Mouse (Mus musculus) midbrain, embryonic 14.5 days (tissue): ENCODE data around the gene Adgrg1. TPM values are rescaled to one million over a fixed set of nuclear protein-coding genes. Genes with fewer than 3 reads are reported as not detected.

Experiments used
- ATAC-seq: fragments of 200-750 bp; cut with Nextera tagmentation; 2 replicates; pipeline ENCODE4 v1.8.0; 2017; ENCODE audit warnings: moderate number of reproducible peaks, moderate library complexity; ENCODE audit not compliant: low FRiP score, low TSS enrichment
- DNase-seq: peaks from one replicate; pipeline ENCODE4 v3.0.0-alpha.2; 2015
- H3K27ac ChIP-seq: fragments of 300-500 bp; sonication (generic); replicated peaks from 2 replicates; pipeline ENCODE4 v1.5.1; 2014; ENCODE audit warnings: mild to moderate bottlenecking, low read depth, low read length, moderate library complexity
- H3K27me3 ChIP-seq: fragments of 300-500 bp; sonication (generic); 2 replicates; pipeline ENCODE4 v1.6.1; 2014; ENCODE audit warnings: low read length, control low read depth, mixed read lengths; ENCODE audit not compliant: control insufficient read depth, insufficient read depth
- H3K36me3 ChIP-seq: fragments of 300-500 bp; sonication (generic); 2 replicates; pipeline ENCODE4 v1.6.1; 2014; ENCODE audit warnings: low read length, control low read depth; ENCODE audit not compliant: control insufficient read depth, insufficient read depth
- H3K4me1 ChIP-seq: fragments of 300-500 bp; sonication (generic); 2 replicates; pipeline ENCODE4 v1.6.1; 2014; ENCODE audit warnings: mild to moderate bottlenecking, antibody characterized with exemption, low read length, control low read depth; ENCODE audit not compliant: control insufficient read depth, insufficient read depth
- H3K4me2 ChIP-seq: fragments of 300-500 bp; sonication (generic); 2 replicates; pipeline ENCODE4 v1.6.1; 2014; ENCODE audit warnings: mild to moderate bottlenecking, low read length, moderate library complexity
- H3K4me3 ChIP-seq: fragments of 300-500 bp; sonication (generic); replicated peaks from 2 replicates; pipeline ENCODE4 v1.5.1; 2014; ENCODE audit warnings: low read depth, low read length
- H3K9ac ChIP-seq: fragments of 300-500 bp; sonication (generic); replicated peaks from 2 replicates; pipeline ENCODE4 v1.6.1; 2014; ENCODE audit warnings: mild to moderate bottlenecking, low read length, moderate library complexity
- H3K9me3 ChIP-seq: fragments of 300-500 bp; sonication (generic); 2 replicates; pipeline ENCODE4 v1.6.1; 2016; ENCODE audit warnings: low read length, control low read depth, mixed read lengths; ENCODE audit not compliant: control insufficient read depth
- WGBS: fragments of 180-500 bp; shearing (Covaris S2); extraction: QIAGEN DNeasy Blood & Tissue Kit; methylation state at CpG from one replicate; pipeline ENCODE4 v1.1.7; 2014; 5-methylcytosine and 5-hydroxymethylcytosine counted together
- polyA plus RNA-seq: library from polyadenylated mRNA; unstranded; fragments of >200 nt; fragmentation: Nextera tagmentation; extraction: Ambion mirVana; gene quantifications from 2 replicates; pipeline ENCODE4 v1.2.1, GENCODE M21; 2014

Gene Adgrg1
- polyA plus RNA-seq, 1 experiment from 2014 or later, result 165 TPM

DNA sequence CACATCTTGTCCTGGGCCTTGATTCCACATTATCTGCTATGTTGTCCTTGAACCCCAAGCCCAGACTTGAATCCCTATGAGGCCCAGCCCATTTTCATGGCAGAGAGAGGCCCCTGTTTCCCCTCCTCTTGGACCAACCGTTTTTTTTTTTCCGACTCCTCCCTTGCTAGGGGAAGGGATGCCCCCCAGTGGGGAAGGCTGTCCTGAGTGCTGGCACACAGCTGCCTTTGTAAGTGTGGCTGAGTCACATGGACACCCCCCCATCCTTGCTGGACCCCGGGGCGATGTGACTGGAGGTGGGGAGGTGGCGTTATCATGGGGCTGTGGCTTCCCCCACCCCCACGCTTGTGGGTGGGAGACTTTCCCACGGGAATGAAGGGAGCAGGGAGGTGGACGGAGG, 6.4 kb downstream of the Adgrg1 start:
- 60% methylated on average over 8 of the region's 8 CpGs for WGBS
- Histone ChIP-seq H3K9me3 (no peaks in the 10 kb centered on the region), H3K4me1 (peaks cover 60% of the 10 kb centered on the region), H3K27me3 (no peaks in the 10 kb centered on the region), H3K9ac (no peak overlapping the region), H3K4me2 (no peak overlapping the region), H3K36me3 (no peaks in the 10 kb centered on the region), H3K27ac (peak overlapping the region; percentile 57; the same call in 1 of the 2 replicates), H3K4me3 (no peak overlapping the region)
- ATAC-seq (no peak), DNase-seq (no peak)

DNA sequence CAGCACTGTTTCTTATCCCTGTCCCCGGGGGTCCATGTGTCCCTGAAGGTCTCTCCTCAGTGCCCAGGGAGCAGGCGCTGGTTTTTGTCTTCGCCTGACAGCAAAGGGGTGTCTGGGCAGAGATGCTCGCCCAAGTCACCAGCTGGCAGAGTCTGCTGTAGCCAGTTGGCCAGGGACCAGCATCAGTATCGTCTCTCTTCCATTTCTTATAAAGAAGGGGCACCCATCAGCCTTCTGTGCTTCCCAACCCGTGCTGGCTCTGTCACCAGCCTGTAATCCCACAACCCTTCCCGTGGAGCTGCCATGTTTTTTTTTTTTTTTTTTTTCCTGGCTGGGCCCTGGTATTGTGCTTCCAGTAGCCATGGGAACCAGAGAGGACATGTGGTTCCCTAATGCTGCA, 7.3 kb downstream of the Adgrg1 start:
- H3K27me3 ChIP-seq, result no peaks in the 10 kb centered on the region
- DNase-seq, result peak; percentile 64
- H3K36me3 ChIP-seq, result no peaks in the 10 kb centered on the region
- no peak overlapping the region for H3K4me3 ChIP-seq
- H3K27ac ChIP-seq, result peak overlapping the region; percentile 57
- no peaks in the 10 kb centered on the region for H3K9me3 ChIP-seq
- 0 out of 2 replicates have a peak overlapping the region, but pooled peaks have one; percentile 12 for H3K9ac ChIP-seq
- 45% methylated on average over 7 of the region's 7 CpGs for WGBS
- H3K4me1 ChIP-seq, result peaks cover 64% of the 10 kb centered on the region
- no peak overlapping the region for H3K4me2 ChIP-seq
- no peak for ATAC-seq

DNA sequence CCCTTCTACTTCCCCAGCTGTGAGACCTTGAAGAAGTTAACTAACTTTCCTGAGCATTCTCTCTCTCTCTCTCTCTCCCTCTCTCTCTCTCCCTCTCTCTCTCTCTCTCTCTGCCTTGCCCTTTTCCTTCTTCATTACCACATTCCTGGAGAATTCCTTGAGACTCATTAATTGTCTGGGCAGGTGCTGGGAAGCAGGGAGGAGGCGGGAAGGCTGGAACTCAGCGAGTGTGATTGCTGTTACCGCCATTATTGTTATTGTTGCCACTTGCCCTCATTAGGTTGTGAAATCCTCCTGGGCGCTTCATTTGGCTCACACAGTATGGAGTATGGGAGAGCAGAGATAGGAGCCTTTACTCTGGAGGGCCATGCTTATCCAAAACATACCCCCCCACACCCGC, 8.6 kb downstream of the Adgrg1 start:
- Histone ChIP-seq H3K9me3 (no peaks in the 10 kb centered on the region), H3K36me3 (no peaks in the 10 kb centered on the region), H3K4me3 (no peak overlapping the region), H3K4me1 (peaks cover 56% of the 10 kb centered on the region), H3K4me2 (no peak overlapping the region), H3K27ac (peak overlapping the region; percentile 63; the same call in 1 of the 2 replicates), H3K27me3 (no peaks in the 10 kb centered on the region), H3K9ac (no peak overlapping the region)
- ATAC-seq (no peak), DNase-seq (no peak)
- 25% methylated on average over 5 of the region's 5 CpGs for WGBS

DNA sequence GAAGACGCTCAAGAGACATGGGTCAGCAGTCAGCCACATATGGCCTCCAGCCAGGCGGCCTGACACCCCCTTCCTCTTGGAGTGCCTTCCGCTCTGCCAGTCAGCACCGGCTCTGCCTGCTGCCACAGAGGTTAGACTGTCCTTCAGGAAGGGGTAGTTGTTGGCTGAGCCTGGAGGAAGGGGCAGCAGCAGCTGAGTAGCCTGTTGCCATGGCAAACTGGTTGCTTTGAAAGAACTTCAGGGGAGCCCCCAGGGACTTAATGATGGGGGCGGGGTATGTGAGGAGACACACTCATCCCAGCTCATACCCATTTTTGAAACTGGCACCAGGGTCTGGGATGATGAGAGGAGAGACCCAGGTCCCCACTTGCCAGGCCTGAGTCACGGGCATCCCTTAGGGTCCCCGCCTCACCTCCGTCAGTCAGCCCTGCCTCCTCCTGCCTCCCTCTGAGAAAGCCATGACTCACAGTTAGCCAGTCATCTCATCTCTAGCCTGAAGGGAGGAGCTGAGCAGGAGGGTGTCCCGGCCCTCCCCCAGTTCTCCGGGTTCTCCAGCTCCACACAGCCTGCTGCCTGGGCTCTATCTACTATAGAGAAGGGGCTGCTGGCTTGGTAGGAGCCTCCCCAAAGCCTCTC, 9.4 kb downstream of the Adgrg1 start:
- H3K4me2 ChIP-seq, result peak overlapping the region; percentile 32
- no peaks in the 10 kb centered on the region for H3K9me3 ChIP-seq
- 7% methylated on average over 10 of the region's 10 CpGs for WGBS
- H3K4me1 ChIP-seq, result peaks cover 52% of the 10 kb centered on the region
- no peak overlapping the region; the same call in 1 of the 2 replicates for H3K9ac ChIP-seq
- H3K27ac ChIP-seq, result peak overlapping the region; percentile 63
- DNase-seq (peak; percentile 80), ATAC-seq (peak; percentile 58)
- H3K4me3 ChIP-seq, result no peak overlapping the region
- no peaks in the 10 kb centered on the region for H3K36me3 ChIP-seq
- no peaks in the 10 kb centered on the region for H3K27me3 ChIP-seq

DNA sequence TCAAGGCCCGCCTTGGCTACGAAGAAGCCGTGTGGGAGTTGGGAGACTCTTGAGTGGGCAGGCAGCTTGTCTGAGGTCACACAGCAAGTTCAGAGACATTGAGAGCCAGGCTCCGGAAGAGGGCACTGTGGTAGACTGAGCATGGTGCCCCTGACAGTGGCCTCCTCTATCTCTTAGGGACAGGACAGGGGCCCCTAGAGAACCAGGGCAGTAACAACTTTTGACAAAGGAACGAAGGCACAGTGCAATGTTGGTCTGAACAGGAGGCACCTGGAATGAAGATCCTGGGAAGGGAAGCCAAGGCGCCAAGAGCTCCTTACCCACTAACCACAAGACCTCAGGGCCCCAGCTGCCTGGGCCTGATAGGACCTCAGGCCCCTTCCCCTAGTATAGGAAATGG, 10.5 kb downstream of the Adgrg1 start:
- Histone ChIP-seq H3K36me3 (no peaks in the 10 kb centered on the region), H3K27me3 (no peaks in the 10 kb centered on the region), H3K4me1 (peaks cover 52% of the 10 kb centered on the region), H3K9ac (no peak overlapping the region), H3K9me3 (no peaks in the 10 kb centered on the region), H3K4me3 (no peak overlapping the region), H3K27ac (no peak overlapping the region), H3K4me2 (peak overlapping the region; percentile 32; the same call in 1 of the 2 replicates)
- ATAC-seq (no peak), DNase-seq (no peak)
- 85% methylated on average over 6 of the region's 6 CpGs for WGBS

DNA sequence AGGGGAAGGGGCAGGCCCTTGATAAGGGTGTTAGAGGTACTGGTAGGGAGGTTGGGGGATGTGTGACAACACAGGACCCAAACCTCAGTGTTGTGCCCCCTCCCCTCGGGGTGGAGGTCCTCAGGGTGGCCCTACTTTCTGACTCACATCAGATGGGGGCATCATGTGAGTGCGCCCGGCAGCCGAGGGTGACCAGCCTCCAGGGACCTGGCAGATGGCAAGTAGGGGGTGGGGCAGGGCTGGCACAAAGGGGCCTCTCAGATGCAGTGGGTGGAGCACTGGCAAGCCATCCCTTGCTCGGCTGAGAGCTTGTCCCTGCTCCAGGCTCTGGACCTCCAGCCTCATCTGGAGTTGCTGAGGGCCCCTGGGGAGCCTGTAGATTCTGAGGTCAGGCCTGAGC, 12.1 kb downstream of the Adgrg1 start:
- Histone ChIP-seq H3K9ac (no peak overlapping the region), H3K36me3 (no peaks in the 10 kb centered on the region), H3K27me3 (no peaks in the 10 kb centered on the region), H3K4me1 (peaks cover 57% of the 10 kb centered on the region), H3K4me3 (no peak overlapping the region), H3K27ac (no peak overlapping the region), H3K4me2 (no peak overlapping the region), H3K9me3 (no peaks in the 10 kb centered on the region)
- no peak for ATAC-seq
- peak; percentile 46 for DNase-seq
- 38% methylated on average over 5 of the region's 5 CpGs for WGBS

DNA sequence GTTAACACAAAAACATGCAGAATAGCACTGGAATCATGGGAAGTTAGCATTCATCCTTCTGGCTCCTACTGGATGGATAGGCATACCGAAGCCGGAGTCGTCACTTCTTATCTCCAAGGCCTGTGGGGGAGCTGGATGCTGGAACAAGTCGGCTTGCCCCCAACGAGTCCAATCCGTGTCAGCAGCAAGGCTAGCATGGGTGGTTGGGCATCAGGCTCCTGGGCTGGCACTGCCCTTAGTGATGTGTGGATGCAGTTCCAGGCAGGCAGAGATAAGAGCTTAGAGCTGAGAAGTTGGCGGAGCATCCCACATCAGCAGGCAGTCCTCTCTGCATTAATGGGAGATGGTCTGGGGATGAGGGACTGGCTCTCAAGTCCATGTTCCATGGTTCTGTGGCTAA, 13.0 kb downstream of the Adgrg1 start:
- Histone ChIP-seq H3K9ac (no peak overlapping the region), H3K4me3 (no peak overlapping the region), H3K4me1 (peaks cover 58% of the 10 kb centered on the region), H3K9me3 (no peaks in the 10 kb centered on the region), H3K27me3 (no peaks in the 10 kb centered on the region), H3K27ac (0 out of 2 replicates have a peak overlapping the region, but pooled peaks have one; percentile 13), H3K4me2 (no peak overlapping the region), H3K36me3 (no peaks in the 10 kb centered on the region)
- 85% methylated on average over 7 of the region's 7 CpGs for WGBS
- ATAC-seq (no peak), DNase-seq (no peak)

DNA sequence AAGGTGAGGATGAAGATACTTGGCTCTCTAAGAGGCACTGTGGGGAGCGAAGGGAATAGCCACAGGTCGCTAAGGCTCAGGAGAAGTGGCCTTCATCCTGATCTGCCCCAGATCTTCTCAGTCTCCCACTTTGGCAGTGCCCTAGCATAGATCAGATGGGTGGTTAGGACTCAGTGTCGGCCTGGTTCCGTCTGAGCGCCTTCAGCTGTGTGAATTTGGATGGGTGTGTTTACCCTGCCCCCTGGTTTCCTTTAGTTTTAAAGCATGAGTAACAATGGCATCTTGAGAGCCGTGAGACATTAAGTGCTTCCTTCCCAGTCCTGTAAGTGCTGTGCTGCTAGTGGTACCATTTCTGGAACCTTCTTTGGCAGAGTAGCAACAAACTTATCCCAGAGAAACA, 14.1 kb downstream of the Adgrg1 start:
- Histone ChIP-seq H3K9ac (no peak overlapping the region), H3K4me3 (no peak overlapping the region), H3K4me1 (peaks cover 58% of the 10 kb centered on the region), H3K9me3 (no peaks in the 10 kb centered on the region), H3K27me3 (no peaks in the 10 kb centered on the region), H3K4me2 (no peak overlapping the region), H3K36me3 (no peaks in the 10 kb centered on the region), H3K27ac (no peak overlapping the region)
- 79% methylated on average over 6 of the region's 6 CpGs for WGBS
- DNase-seq (no peak), ATAC-seq (no peak)

DNA sequence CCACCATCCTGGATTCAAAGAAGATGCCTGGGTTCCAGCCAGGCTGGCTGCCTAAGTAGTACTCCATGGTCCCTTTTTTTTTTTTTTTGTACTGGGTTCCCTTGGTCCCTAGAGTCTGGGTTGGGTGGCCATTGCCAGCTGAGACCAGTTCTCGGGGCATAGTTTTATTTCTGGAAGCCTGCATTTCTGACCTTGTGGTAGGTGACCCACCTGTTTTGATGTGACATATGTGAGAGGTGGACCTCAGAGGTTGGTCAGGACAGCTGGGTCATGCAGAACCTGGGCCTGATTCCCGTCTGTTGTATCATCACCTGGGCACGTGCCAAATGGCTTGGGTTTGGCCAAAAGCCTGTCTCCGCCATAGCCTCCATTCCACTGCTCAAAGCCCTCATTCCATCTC, 15.2 kb downstream of the Adgrg1 start:
- no peaks in the 10 kb centered on the region for H3K9me3 ChIP-seq
- 87% methylated on average over 4 of the region's 4 CpGs for WGBS
- H3K36me3 ChIP-seq, result no peaks in the 10 kb centered on the region
- H3K27ac ChIP-seq, result no peak overlapping the region
- H3K4me3 ChIP-seq, result no peak overlapping the region
- no peaks in the 10 kb centered on the region for H3K27me3 ChIP-seq
- no peak overlapping the region for H3K4me2 ChIP-seq
- H3K4me1 ChIP-seq, result peaks cover 51% of the 10 kb centered on the region
- no peak for ATAC-seq
- DNase-seq, result no peak
- no peak overlapping the region for H3K9ac ChIP-seq
